Mouse (Mus musculus): Measurements from ENCODE around the gene Wsb2. TPM values are rescaled to one million over a fixed set of nuclear protein-coding genes. Genes with fewer than 3 reads are reported as not detected.

Gene Wsb2
- polyA plus RNA-seq, 1 experiment from 2014 or later, result 213 TPM

- Histone ChIP-seq H3K9me3 (no peaks in the 10 kb centered on the region), H3K4me3 (peak overlapping the region; percentile 79), H3K9ac (replicated peaks) (no peak overlapping the region), H3K4me2 (replicated peaks) (peak overlapping the region; percentile 81), H3K27ac (replicated peaks) (no peak overlapping the region), H3K4me1 (peaks cover 44% of the 10 kb centered on the region), H3K27me3 (no peaks in the 10 kb centered on the region), H3K36me3 (peaks cover 2% of the 10 kb centered on the region; the same call in 1 of the 2 replicates)
- no peak for ATAC-seq (replicated peaks)
- WGBS, result 36% methylated on average over 11 of the region's 11 CpGs
Observed at GRCm38 (mm10) chr5:117358725-117359124, 1.6 kb downstream of the Wsb2 start.

GRCm38 (mm10) chr5:117359497-117360227 lies 2.6 kb downstream of the Wsb2 start:
- no peak overlapping the region; the same call in 1 of the 2 replicates for H3K4me2 ChIP-seq (replicated peaks)
- no peak overlapping the region for H3K27ac ChIP-seq (replicated peaks)
- peaks cover 44% of the 10 kb centered on the region for H3K4me1 ChIP-seq
- H3K9me3 ChIP-seq, result no peaks in the 10 kb centered on the region
- 34% methylated on average over 7 of the region's 7 CpGs for WGBS
- no peak for ATAC-seq (replicated peaks)
- H3K4me3 ChIP-seq, result no peak overlapping the region
- H3K9ac ChIP-seq (replicated peaks), result peak overlapping the region; percentile 32; the same call in 1 of the 2 replicates
- no peaks in the 10 kb centered on the region for H3K27me3 ChIP-seq
- H3K36me3 ChIP-seq, result peaks cover 6% of the 10 kb centered on the region; the same call in 1 of the 2 replicates

GRCm38 (mm10) chr5:117360228-117360515 lies 3.1 kb downstream of the Wsb2 start:
- H3K27me3 ChIP-seq, result no peaks in the 10 kb centered on the region
- peaks cover 44% of the 10 kb centered on the region for H3K4me1 ChIP-seq
- no peaks in the 10 kb centered on the region for H3K9me3 ChIP-seq
- no peak overlapping the region; the same call in 1 of the 2 replicates for H3K4me2 ChIP-seq (replicated peaks)
- ATAC-seq (replicated peaks), result no peak
- H3K9ac ChIP-seq (replicated peaks), result no peak overlapping the region
- H3K36me3 ChIP-seq, result peaks cover 10% of the 10 kb centered on the region; the same call in 1 of the 2 replicates
- H3K4me3 ChIP-seq, result no peak overlapping the region
- 20% methylated on average over 13 of the region's 13 CpGs for WGBS
- H3K27ac ChIP-seq (replicated peaks), result no peak overlapping the region

GRCm38 (mm10) chr5:117360631-117361541 lies 3.8 kb downstream of the Wsb2 start:
- Histone ChIP-seq H3K4me3 (no peak overlapping the region), H3K9me3 (no peaks in the 10 kb centered on the region), H3K27ac (replicated peaks) (no peak overlapping the region), H3K9ac (replicated peaks) (no peak overlapping the region), H3K4me2 (replicated peaks) (no peak overlapping the region), H3K4me1 (peaks cover 41% of the 10 kb centered on the region), H3K27me3 (no peaks in the 10 kb centered on the region), H3K36me3 (peaks cover 15% of the 10 kb centered on the region; the same call in 1 of the 2 replicates)
- no peak for ATAC-seq (replicated peaks)
- WGBS, result 31% methylated on average over 13 of the region's 13 CpGs

GRCm38 (mm10) chr5:117361590-117361989 lies 4.5 kb downstream of the Wsb2 start:
- H3K27me3 ChIP-seq, result no peaks in the 10 kb centered on the region
- H3K9ac ChIP-seq (replicated peaks), result no peak overlapping the region
- H3K9me3 ChIP-seq, result no peaks in the 10 kb centered on the region
- H3K4me2 ChIP-seq (replicated peaks), result no peak overlapping the region
- H3K27ac ChIP-seq (replicated peaks), result no peak overlapping the region
- H3K36me3 ChIP-seq, result peaks cover 16% of the 10 kb centered on the region; the same call in 1 of the 2 replicates
- H3K4me1 ChIP-seq, result peaks cover 35% of the 10 kb centered on the region
- 59% methylated on average over 4 of the region's 4 CpGs for WGBS
- ATAC-seq (replicated peaks), result no peak
- no peak overlapping the region for H3K4me3 ChIP-seq

- no peaks in the 10 kb centered on the region for H3K27me3 ChIP-seq
- H3K27ac ChIP-seq (replicated peaks), result no peak overlapping the region
- peaks cover 30% of the 10 kb centered on the region for H3K4me1 ChIP-seq
- ATAC-seq (replicated peaks), result no peak
- no peak overlapping the region for H3K9ac ChIP-seq (replicated peaks)
- H3K4me2 ChIP-seq (replicated peaks), result no peak overlapping the region
- peaks cover 20% of the 10 kb centered on the region; the same call in 1 of the 2 replicates for H3K36me3 ChIP-seq
- 55% methylated on average over 15 of the region's 15 CpGs for WGBS
- no peaks in the 10 kb centered on the region for H3K9me3 ChIP-seq
- H3K4me3 ChIP-seq, result no peak overlapping the region
Observed at GRCm38 (mm10) chr5:117363066-117363782, 6.1 kb downstream of the Wsb2 start.

- H3K9ac ChIP-seq (replicated peaks), result no peak overlapping the region
- WGBS, result 92% methylated on average over 3 of the region's 3 CpGs
- H3K27ac ChIP-seq (replicated peaks), result no peak overlapping the region
- H3K27me3 ChIP-seq, result no peaks in the 10 kb centered on the region
- ATAC-seq (replicated peaks), result no peak
- H3K4me1 ChIP-seq, result peaks cover 14% of the 10 kb centered on the region
- H3K4me3 ChIP-seq, result no peak overlapping the region
- H3K36me3 ChIP-seq, result peaks cover 30% of the 10 kb centered on the region; the same call in 1 of the 2 replicates
- H3K9me3 ChIP-seq, result no peaks in the 10 kb centered on the region
- H3K4me2 ChIP-seq (replicated peaks), result no peak overlapping the region
Observed at GRCm38 (mm10) chr5:117364821-117365220, 7.7 kb downstream of the Wsb2 start.

- Histone ChIP-seq H3K36me3 (peaks cover 35% of the 10 kb centered on the region), H3K27me3 (no peaks in the 10 kb centered on the region)
Observed at GRCm38 (mm10) chr5:117365904-117366561, 8.9 kb downstream of the Wsb2 start.

GRCm38 (mm10) chr5:117367206-117367605 lies 10.1 kb downstream of the Wsb2 start:
- no peak overlapping the region for H3K27ac ChIP-seq (replicated peaks)
- H3K4me2 ChIP-seq (replicated peaks), result no peak overlapping the region
- H3K4me1 ChIP-seq, result no peaks in the 10 kb centered on the region
- H3K4me3 ChIP-seq, result no peak overlapping the region
- no peak overlapping the region for H3K9ac ChIP-seq (replicated peaks)
- peaks cover 47% of the 10 kb centered on the region for H3K36me3 ChIP-seq
- 71% methylated on average over 8 of the region's 8 CpGs for WGBS
- no peak for ATAC-seq (replicated peaks)
- H3K27me3 ChIP-seq, result no peaks in the 10 kb centered on the region
- no peaks in the 10 kb centered on the region for H3K9me3 ChIP-seq

More at GRCm38 (mm10) chr5:117365904-117366561, 8.9 kb downstream of the Wsb2 start:
- no peak for ATAC-seq (replicated peaks)
- peaks cover 2% of the 10 kb centered on the region for H3K4me1 ChIP-seq
- no peak overlapping the region for H3K4me2 ChIP-seq (replicated peaks)
- H3K9me3 ChIP-seq, result no peaks in the 10 kb centered on the region
- H3K9ac ChIP-seq (replicated peaks), result no peak overlapping the region
- no peak overlapping the region for H3K27ac ChIP-seq (replicated peaks)
- H3K4me3 ChIP-seq, result no peak overlapping the region
- 90% methylated on average over 13 of the region's 13 CpGs for WGBS

GRCm38 (mm10) chr5:117370592-117370991 lies 13.5 kb downstream of the Wsb2 start:
- Histone ChIP-seq H3K27me3 (no peaks in the 10 kb centered on the region), H3K36me3 (peaks cover 56% of the 10 kb centered on the region), H3K4me1 (no peaks in the 10 kb centered on the region), H3K4me2 (replicated peaks) (no peak overlapping the region), H3K4me3 (no peak overlapping the region), H3K27ac (replicated peaks) (no peak overlapping the region), H3K9me3 (no peaks in the 10 kb centered on the region), H3K9ac (replicated peaks) (no peak overlapping the region)
- ATAC-seq (replicated peaks), result no peak
- WGBS, result 82% methylated on average over 10 of the region's 10 CpGs

- Histone ChIP-seq H3K27me3 (no peaks in the 10 kb centered on the region), H3K9me3 (no peaks in the 10 kb centered on the region), H3K4me2 (replicated peaks) (no peak overlapping the region), H3K4me3 (no peak overlapping the region), H3K9ac (replicated peaks) (no peak overlapping the region), H3K4me1 (no peaks in the 10 kb centered on the region), H3K36me3 (peaks cover 64% of the 10 kb centered on the region), H3K27ac (replicated peaks) (no peak overlapping the region)
- no peak for ATAC-seq (replicated peaks)
- WGBS, result 94% methylated on average over 9 of the region's 9 CpGs
Observed at GRCm38 (mm10) chr5:117373418-117373817, 16.3 kb downstream of the Wsb2 start.
